Mouse (Mus musculus) ES-E14 (cell line): ENCODE measurements around the gene Foxo4. TPM values are rescaled to one million over a fixed set of nuclear protein-coding genes. Genes with fewer than 3 reads are reported as not detected.

ENCODE experiments used
- DNase-seq: peaks from one replicate; pipeline ENCODE4 v3.0.0-alpha.2; 2013; ENCODE audit warnings: low read depth, low spot score
- H3K27ac ChIP-seq: 2 replicates; pipeline ENCODE4 v1.5.1; 2012; ENCODE audit warnings: low read depth, mild to moderate bottlenecking, low read length, moderate library complexity, mixed read lengths; ENCODE audit not compliant: poor library complexity, insufficient read depth, severe bottlenecking
- H3K36me3 ChIP-seq: 2 replicates; pipeline ENCODE4 v1.6.1; 2012; ENCODE audit warnings: mild to moderate bottlenecking, low read length, moderate library complexity, mixed read lengths; ENCODE audit not compliant: control insufficient read depth, poor library complexity, insufficient read depth, severe bottlenecking
- H3K4me1 ChIP-seq, 2 experiments: fragments of 150-350 bp in 1 of 2; sonication (generic) in 1 of 2; 2 replicates each; pipeline ENCODE4 v1.6.1; 2012; ENCODE audit warnings: low read length in 2 of 2, mild to moderate bottlenecking in 1 of 2, mixed read lengths in 1 of 2; ENCODE audit not compliant: control insufficient read depth in 2 of 2, insufficient read depth in 2 of 2, poor library complexity in 1 of 2
- H3K4me3 ChIP-seq, 2 experiments: fragments of 150-350 bp in 1 of 2; sonication (generic) in 1 of 2; 2 replicates each; pipeline ENCODE4 v1.5.1; 2012; ENCODE audit warnings: low read length in 2 of 2, low read depth in 1 of 2, mild to moderate bottlenecking in 1 of 2, mixed read lengths in 1 of 2; ENCODE audit not compliant: insufficient read depth in 1 of 2, poor library complexity in 1 of 2, severe bottlenecking in 1 of 2
- H3K9ac ChIP-seq: 2 replicates; pipeline ENCODE4 v1.6.1; 2012; ENCODE audit warnings: low read depth, mild to moderate bottlenecking, low read length, mixed read lengths; ENCODE audit not compliant: poor library complexity, insufficient read depth, severe bottlenecking
- H3K9me3 ChIP-seq: fragments of 150-350 bp; sonication (generic); 2 replicates; pipeline ENCODE4 v1.6.1; 2012; ENCODE audit warnings: low read depth, mild to moderate bottlenecking, low read length; ENCODE audit not compliant: control insufficient read depth, insufficient read depth
- CHD2 ChIP-seq: IDR thresholded peaks from 2 replicates; pipeline ENCODE4 v1.6.1; 2014; ENCODE audit warnings: mild to moderate bottlenecking, low read depth, low read length, inconsistent platforms
- HCFC1 ChIP-seq: IDR thresholded peaks from 2 replicates; pipeline ENCODE4 v1.6.1; 2012; ENCODE audit warnings: low read length, inconsistent platforms, borderline replicate concordance; ENCODE audit not compliant: insufficient read depth
- MAFK ChIP-seq: IDR thresholded peaks from 2 replicates; pipeline ENCODE4 v1.6.1; 2014; ENCODE audit warnings: mild to moderate bottlenecking, low read depth, low read length, inconsistent platforms; ENCODE audit not compliant: insufficient read depth
- ZC3H11A ChIP-seq: IDR thresholded peaks from 2 replicates; pipeline ENCODE4 v1.6.1; 2012; ENCODE audit warnings: low read depth, mild to moderate bottlenecking, inconsistent platforms, low read length, borderline replicate concordance
- ZNF384 ChIP-seq: IDR thresholded peaks from 2 replicates; pipeline ENCODE4 v1.6.1; 2012; ENCODE audit warnings: low read depth, low read length, inconsistent platforms
- in situ Hi-C, 2 experiments: fragments of 600-800 bp; cut with MboI; formaldehyde crosslinking; loops; one replicate each; pipeline ENCODE4 v1.15.1; 2025; ENCODE audit warnings: low sequenced_read_pairs in 2 of 2, inconsistent platforms in 1 of 2; ENCODE audit not compliant: unreplicated experiment in 2 of 2
- total RNA-seq: library from RNA; depleted of rRNA; stranded (reverse); fragments of 300-350 nt; gene quantifications from 2 replicates; pipeline ENCODE4 v1.2.3, GENCODE M21; 2012

The Foxo4 gene
- total RNA-seq, 1 experiment: 38.9 TPM

DNA sequence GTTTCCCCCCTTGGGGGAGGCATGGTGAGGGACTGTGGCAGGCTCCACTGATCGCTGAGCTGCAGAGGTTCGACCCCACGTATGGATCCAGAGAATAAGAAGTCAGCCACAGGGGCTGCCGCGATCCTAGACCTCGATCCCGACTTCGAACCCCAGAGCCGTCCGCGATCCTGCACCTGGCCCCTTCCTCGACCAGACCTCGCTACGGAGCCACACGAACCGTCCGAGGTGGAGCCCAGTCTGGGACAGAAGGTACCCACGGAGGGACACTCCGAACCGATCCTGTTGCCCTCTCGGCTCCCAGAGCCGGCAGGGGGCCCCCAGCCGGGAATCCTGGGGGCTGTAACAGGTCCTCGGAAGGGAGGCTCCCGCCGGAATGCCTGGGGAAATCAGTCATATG is 412 bp downstream of the Foxo4 start:
- in situ Hi-C loops: no loop called here
- Histone ChIP-seq H3K36me3 (0 out of 2 replicates have a peak, but pooled peaks cover 2% of the 10 kb centered on the region), H3K27ac (peak overlapping the region; percentile 41; the same call in 1 of the 2 replicates), H3K4me3 (peak overlapping the region; percentile 61 to 78), H3K9me3 (no peaks in the 10 kb centered on the region), H3K4me1 (peaks cover 1 to 4% of the 10 kb centered on the region in 2 experiments; a peak in 1 of 4 replicates), H3K9ac (peak overlapping the region; percentile 76)
- DNase-seq: no peak
- TF ChIP-seq ZNF384 (no peak), ZC3H11A (no peak), HCFC1 (no peak), MAFK (no peak), CHD2 (no peak)

DNA sequence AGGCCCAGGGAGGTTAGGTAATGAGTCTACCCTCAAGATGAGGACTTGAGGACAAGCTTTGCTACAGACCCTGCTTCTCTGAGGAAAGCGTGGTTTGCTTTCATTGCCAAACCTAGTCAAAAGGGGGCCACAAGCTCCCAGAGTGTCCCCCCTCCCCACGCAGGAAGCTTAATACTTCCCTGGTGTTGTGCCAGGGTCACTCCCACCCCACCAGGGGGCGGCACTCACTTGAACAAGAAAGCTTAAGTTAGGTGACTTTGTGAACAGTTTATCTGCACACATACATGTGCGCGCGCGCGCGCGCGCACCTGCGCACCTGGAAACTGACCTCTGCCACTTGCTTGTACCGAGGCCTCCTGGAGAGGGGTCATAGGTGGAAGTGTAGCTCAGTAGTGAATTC is 2.3 kb downstream of the Foxo4 start:
- Histone ChIP-seq H3K4me1 (peaks cover 4% of the 10 kb centered on the region in 2 experiments; a peak in 2 of 4 replicates), H3K4me3 (peak overlapping the region; percentile 25 to 34; a peak in 3 of 4 replicates), H3K27ac (no peak overlapping the region), H3K9ac (peak overlapping the region; percentile 52; the same call in 1 of the 2 replicates), H3K36me3 (0 out of 2 replicates have a peak, but pooled peaks cover 2% of the 10 kb centered on the region), H3K9me3 (no peaks in the 10 kb centered on the region)
- TF ChIP-seq ZNF384: no peak
- TF ChIP-seq HCFC1: no peak
- no peak for TF ChIP-seq CHD2
- no peak for TF ChIP-seq ZC3H11A
- no peak for TF ChIP-seq MAFK
- in situ Hi-C loops: no loop called here
- no peak for DNase-seq

DNA sequence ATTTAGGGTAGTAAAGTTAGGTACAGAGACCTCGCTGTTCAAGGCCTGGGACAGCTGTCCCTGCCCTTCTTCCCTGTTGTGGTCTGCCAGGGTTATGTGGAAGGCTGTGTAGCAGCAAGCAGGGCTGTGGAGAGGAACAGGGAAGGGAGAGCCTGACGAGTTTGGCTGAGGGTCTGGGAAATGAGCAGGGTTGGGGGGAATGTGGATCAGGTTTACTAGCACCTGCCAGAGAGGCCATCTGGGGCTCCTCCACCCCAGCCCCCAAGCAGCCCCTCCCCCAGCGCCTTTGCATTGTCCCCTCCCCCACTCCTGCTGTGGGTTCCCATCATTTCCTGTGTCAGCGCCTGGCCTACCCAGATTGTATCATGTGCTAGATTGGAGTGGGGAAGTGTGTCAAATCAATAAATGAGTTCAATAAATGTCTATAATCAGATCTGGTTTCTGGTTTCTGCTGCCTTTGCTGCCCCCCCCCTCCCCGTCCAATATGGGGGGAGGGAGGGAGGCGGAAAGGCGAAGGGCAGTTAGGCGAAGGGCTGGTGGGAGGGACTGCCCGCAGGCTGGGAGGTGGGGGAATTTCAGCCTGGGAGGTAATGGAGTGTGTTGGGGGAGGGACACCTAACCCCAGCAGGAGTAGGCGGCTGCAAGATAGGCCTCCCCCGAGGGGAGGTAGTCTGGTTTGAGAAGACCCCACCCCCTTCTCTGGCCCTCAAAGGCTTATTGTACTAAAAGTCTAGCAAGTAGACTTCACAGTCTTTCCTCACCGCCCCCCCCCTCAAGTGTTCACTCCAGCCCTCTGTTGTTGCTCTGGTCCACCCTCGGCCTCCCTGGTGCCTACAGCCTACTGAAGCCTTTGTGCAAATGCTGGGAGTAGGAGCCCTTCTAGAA is 6.4 kb downstream of the Foxo4 start:
- Histone ChIP-seq H3K9ac (peak overlapping the region; percentile 64), H3K36me3 (0 out of 2 replicates have a peak, but pooled peaks cover 2% of the 10 kb centered on the region), H3K4me3 (peak overlapping the region; percentile 28 to 49; a peak in 3 of 4 replicates), H3K9me3 (no peaks in the 10 kb centered on the region), H3K27ac (peak overlapping the region; percentile 93), H3K4me1 (peaks cover 4 to 8% of the 10 kb centered on the region in 2 experiments; a peak in 2 of 4 replicates)
- DNase-seq: no peak
- in situ Hi-C loops: no loop called here
- TF ChIP-seq CHD2 (no peak), ZNF384 (no peak), MAFK (no peak), HCFC1 (no peak), ZC3H11A (no peak)

DNA sequence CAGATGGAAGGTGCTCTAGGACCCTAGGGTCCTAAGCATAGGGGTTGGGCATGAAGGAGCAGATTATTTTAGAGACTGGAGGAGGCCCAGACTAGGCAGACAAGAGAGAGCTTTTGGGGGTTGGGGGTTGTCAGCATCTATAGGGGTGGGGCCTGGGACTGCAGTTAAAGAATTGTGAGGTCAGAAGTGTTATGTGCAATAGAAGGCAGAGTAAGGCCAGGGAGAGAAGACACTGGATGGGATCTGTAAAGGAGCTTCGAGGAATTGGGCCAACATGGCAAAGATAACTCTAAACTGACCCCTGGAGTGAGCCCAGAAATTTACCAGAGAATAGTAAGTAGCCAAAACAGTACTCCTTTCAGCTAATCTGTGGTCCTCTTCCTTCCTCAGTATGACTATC is 9.6 kb downstream of the Foxo4 start, which contains the start of gene Gm614:
Gm614 (minus strand) TSS at position 101 of the 400 bp plus-strand sequence.
- in situ Hi-C loops: no loop called here
- no peak within 1 kb of the TSS for H3K27ac ChIP-seq
- no peaks in the 10 kb centered on the region for H3K36me3 ChIP-seq
- no peak within 1 kb of the TSS for H3K9ac ChIP-seq
- DNase-seq: no peak
- H3K4me1 ChIP-seq: peaks cover 2 to 9% of the 10 kb centered on the region in 2 experiments; a peak in 3 of 4 replicates
- no peak within 1 kb of the TSS for H3K4me3 ChIP-seq
- TF ChIP-seq CHD2 (no peak), ZNF384 (no peak), ZC3H11A (no peak), MAFK (no peak), HCFC1 (no peak)
- no peaks in the 10 kb centered on the region for H3K9me3 ChIP-seq
